Mouse (Mus musculus): Measurements from ENCODE around the gene Slc6a6.

Gene Slc6a6

GRCm38 (mm10) chr6:91700823-91701621 is 17.2 kb downstream of the Slc6a6 start:
- DNase-seq (ENCODE audit: low spot score): no peak

GRCm38 (mm10) chr6:91703459-91703858 is 19.6 kb downstream of the Slc6a6 start:
- no peak for DNase-seq (ENCODE audit: low spot score)

DNA sequence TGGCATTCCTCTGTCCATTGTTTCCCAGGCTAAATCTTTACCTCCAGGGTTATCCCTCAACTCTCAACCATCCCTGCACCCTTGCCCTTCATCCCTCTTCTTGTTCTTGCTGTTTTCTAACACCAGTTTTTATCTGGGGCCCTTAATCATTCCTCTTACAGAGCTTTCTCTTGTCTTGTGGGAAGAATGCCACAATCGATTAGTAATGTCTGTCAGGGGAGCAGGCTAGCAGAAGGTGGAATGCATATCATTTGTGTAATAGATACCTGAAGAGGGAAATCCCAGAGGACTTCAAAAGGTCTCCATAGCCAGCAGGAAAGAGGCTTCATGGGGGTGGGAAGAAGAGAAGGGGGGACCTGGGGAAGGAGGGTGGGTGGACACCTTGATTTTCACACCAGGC is 20.6 kb downstream of the Slc6a6 start:
- no peak for DNase-seq (ENCODE audit: low spot score)

GRCm38 (mm10) chr6:91705651-91706050 is 21.8 kb downstream of the Slc6a6 start:
- DNase-seq (ENCODE audit: low spot score): no peak

- DNase-seq (ENCODE audit: low spot score): no peak
These were observed 22.4 kb downstream of the Slc6a6 start for GRCm38 (mm10) chr6:91706072-91706776.

DNA sequence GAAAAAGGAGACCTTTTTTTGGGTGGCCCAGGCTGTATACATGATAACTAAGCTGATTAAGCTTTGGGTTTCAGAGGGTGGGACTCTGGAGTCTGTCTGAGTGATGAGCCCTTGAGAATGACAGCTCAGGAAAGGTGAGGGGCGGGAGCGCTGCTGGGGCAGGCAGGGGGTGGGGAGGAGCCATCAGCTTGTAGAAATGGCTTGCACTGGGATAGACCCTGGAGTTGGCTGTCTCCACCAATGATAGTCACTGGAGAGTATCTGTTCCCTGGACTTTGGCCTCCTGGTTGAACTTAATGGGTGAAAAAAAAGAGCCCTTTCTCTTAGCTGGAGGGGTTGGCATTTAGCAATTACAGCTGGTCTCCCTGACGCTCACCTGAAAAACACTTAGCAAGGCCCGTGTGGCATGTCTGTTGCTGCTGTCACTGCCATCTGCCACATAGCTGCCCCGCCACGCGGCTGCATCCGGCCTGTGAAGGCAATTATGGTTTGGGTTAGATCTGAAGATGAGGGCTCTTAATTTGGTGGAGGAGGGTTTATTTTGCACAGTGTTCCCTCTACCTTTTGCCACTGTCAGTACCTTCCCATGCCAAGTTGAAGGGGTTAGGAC is 23.5 kb downstream of the Slc6a6 start:
- DNase-seq (ENCODE audit: low spot score): no peak

DNA sequence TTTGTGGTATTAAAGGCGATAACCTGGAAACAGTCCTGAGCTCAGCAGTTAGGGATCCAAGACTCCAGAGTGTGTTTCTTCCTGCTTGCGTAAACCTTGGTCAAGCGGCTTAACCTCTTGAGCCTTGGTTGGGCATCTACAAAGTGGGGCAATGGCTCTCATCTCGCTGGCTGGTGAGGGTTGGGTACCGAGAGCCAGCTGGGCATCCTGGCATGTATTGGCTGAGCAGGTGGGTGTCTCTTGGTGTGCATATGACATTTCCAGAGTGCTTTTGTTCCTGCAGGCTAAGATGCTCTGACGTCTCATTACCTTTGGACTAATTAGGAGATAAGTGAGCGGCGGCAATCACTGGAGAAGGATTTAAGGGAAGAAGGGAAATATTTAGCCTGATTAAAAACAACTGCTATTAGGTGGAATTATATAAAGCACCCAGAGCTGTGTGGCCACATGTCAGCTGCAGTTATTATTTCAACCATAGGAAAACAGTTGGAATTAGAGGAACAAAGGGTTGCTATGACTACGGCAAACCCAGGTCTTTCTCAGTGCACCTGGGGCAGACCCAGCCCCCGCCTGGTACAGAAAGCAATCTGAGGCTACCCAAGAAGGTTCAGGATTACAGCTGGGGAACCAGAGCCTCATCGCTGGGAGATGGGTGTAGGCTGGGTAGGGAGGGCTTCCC is 24.2 kb downstream of the Slc6a6 start:
- no peak for DNase-seq (ENCODE audit: low spot score)

DNA sequence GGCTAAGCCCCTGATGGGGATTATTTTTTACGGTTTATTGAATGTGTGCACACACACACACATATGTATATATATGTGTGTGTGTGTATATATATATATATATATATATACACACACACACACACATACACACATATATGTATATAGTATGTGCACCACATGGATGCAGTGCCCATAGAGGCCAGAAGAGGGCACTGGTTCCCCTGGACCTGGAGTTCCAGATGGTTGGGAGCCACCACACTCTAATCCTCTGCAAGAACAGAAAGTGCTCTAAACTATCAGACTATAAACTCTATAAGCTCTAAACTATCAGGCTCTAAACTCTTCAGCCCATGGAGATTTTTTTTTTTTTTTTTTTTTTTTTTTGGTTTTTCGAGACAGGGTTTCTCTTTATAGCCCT is 25.1 kb downstream of the Slc6a6 start:
- no peak for DNase-seq (ENCODE audit: low spot score)

DNA sequence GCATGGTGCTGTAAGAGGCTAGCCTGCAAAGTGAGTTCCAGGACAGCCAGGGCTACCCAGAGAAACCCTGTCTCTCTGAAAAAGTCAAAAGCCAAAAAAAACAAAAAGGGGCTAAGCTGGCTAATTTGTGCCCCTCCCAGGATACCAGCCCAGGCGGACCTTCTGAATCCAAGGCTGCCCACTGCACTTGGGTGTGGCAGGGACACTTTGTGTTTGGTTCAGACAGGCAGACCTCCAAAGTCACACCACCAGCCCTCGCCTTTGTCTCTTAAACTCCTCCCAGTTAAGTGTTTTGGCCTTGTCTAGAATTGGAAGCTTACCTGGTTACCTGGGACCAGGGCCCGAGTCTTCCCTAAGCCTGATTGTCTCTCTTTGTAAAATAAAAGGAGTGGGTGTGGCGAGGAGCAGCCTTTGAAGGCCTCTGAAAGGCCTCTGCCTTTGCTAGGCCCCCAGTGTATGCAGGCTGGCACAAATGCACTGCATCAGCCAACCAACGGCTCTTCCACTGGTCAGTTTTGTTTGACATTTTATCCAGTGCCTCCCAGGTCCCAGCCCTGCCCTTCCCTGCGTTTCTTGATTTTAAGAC is 26.6 kb downstream of the Slc6a6 start:
- no peak for DNase-seq (ENCODE audit: low spot score)

GRCm38 (mm10) chr6:91712097-91712854 is 28.4 kb downstream of the Slc6a6 start:
- DNase-seq (ENCODE audit: low spot score): no peak

DNA sequence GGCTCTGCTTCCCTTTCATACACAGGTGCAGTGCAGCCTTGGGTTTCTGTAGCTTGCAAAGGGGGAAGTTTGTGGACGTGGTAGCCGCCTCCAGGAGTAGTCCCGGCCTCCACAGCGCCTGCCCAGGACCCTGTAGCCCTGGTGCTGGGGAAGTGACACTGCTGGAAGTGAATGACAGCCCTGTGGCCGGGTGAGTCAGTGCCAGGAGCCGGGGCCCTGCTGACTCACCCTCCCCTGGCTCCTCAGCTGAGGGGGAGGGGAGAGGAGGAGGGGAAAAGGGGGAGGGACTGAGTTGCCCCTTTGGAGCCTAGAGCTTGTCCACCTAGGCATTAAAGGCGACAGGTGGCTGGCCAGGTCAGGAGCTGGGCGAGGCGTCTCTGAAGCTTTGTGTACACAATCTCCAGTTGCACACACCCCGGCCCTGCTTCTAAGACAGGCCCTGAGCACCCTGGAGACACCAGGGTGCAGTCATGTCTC is 29.0 kb downstream of the Slc6a6 start:
- peak; percentile 68 for DNase-seq (ENCODE audit: low spot score)

- no peak for DNase-seq (ENCODE audit: low spot score)
These were observed 29.6 kb downstream of the Slc6a6 start for GRCm38 (mm10) chr6:91713370-91713896.

DNA sequence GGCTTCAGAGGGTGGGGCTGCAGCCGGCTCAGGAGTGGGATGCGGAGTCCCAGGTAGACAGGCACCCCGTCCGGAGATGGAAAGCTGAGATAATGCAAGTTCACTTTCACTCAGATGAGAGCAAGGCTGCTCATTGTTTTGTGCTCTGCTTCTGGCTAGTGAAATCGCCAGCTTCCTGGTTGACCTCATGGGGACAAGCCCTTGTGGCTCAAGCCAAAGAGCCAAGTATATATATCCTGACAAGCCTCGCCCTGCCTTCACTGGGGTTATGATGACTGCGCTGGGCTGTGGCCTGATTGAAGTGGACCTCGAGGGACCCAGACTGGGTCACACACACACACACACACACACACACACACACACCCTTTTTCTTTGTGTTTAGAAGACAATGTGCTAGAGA is 31.2 kb downstream of the Slc6a6 start:
- DNase-seq (ENCODE audit: low spot score): no peak

- no peak for DNase-seq (ENCODE audit: low spot score)
These were observed 32.3 kb downstream of the Slc6a6 start for GRCm38 (mm10) chr6:91715988-91716810.

- no peak for DNase-seq (ENCODE audit: low spot score)
These were observed 34.2 kb downstream of the Slc6a6 start for GRCm38 (mm10) chr6:91718067-91718466.

GRCm38 (mm10) chr6:91718603-91719002 is 34.8 kb downstream of the Slc6a6 start:
- no peak for DNase-seq (ENCODE audit: low spot score)

DNA sequence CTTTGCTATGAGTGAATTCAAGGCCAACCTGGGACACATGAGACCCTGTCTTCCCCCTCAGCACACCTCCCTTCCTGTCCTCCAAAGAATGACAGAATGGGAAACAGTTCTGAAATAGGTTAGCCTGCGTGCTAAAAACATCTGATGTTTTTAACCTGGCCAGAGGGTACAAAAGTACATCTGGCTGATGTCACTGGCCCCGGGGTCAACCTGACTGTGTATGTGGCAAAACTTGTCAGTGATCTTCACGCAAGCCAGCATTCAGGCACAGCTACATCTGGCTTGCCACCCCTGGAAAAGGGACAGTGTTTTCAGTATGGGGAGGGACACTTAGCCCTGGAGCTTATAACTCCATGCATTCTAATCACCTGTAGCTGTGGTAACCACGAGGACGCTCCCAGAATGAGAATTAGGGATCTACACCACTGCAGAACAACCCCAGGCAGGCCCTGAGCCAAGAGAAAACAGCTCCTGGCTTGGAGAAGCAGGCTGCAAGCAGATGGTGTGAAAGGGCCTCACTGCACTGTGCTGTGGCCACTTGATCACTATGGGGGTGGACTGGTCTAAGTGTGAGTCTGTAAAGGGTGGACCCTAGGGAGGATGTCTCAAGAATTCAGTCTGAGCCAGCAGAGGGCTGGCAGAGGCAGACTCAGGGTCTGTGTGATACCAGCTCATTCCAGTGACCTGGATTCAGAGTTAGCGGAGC is 35.3 kb downstream of the Slc6a6 start:
- DNase-seq (ENCODE audit: low spot score): no peak

DNA sequence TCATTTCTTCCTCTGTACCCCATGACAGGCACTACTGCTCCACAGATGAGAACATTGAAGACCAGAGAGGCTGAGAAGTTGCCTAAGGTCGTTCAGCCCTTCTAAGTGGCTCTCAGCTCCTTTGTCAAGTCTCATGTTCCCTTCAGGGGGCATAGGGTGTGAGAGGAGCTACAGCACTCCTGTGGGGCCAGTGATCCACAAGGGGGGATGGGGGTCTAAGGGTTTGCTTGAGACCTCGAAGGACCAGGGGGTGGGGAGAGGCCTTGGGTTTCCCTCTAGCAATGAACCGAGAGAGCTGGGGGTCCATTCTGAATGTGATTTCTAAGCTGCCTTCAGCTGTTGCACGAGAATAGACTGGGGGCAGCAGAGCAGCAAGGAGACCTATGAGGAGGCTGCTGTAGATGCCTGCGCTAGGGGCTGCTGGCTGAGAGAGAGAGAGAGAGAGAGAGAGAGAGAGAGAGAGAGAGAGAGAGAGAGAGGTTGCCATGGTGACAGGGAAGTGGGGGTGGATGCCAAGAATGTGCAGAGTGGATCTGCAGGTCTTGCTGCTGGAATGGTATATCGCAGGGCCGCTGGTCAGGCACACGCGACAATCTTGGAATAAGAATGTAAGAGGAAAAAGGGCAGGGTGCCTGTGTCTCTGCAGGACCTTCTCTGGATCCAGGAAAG is 36.1 kb downstream of the Slc6a6 start:
- DNase-seq (ENCODE audit: low spot score): peak; percentile 30

Measured in urinary bladder, postnatal 14 days (tissue).